Mouse (Mus musculus): ENCODE measurements at regions not wholly inside any gene's neighbourhood (a gene's known extent, or its start where the extent isn't known, plus 50 kb on each side); places are given as distances from the start of the nearest gene placed in this dataset.

DNA sequence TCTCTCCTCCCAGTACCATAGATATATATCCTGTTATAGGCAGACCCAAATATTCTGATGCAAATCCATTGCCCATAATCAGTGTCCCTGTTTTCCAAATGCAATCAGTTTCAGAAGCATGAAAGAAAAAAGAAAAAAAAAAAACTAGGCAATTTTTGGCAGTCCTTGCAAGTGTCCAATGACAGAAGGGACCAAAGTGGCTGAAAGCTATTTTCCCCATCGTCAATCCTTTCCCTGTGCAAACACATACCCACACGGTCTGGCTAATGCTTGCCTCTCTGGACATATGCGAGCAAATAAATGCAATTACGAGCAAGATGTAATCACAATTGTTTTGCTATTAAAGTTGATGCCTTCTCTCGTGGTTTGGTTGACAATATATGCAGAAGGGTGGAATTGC is 288.9 kb upstream of the Dynlrb2 start:
- DNase-seq: no peak

- DNase-seq: no peak
These were observed 289.4 kb upstream of the Dynlrb2 start for GRCm38 (mm10) chr8:116215286-116215860.

- no peak for DNase-seq
These were observed 301.1 kb upstream of the Dynlrb2 start for GRCm38 (mm10) chr8:116203631-116204030.

GRCm38 (mm10) chr8:116200459-116200999 is 304.2 kb upstream of the Dynlrb2 start:
- no peak for DNase-seq

DNA sequence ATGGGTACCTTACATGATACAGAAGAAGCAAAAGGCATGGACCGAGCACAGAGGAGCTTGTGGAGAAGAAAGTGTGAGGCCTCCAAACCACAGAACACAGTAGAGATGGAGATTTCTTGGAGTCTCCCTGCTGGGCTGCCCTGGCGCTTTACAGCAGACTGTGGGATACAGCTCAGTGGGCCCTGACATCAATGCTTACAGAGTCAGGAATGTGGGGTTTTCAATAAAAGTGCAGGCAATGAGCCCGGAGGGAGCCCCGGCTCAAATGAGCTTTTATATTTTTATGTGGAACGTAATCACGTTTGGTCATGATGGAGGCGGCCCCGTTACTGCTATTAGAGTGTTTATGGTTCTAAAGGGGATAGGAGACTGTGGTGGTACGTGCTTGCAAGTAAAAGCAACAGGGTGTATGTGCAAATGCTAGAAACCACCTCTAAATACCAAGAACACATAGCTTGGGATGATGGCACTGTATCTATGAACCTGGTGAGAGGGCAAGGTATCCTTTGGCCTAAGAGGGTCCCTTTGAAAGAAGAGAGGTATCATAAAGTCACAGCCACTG is 308.1 kb upstream of the Dynlrb2 start:
- no peak for DNase-seq

DNA sequence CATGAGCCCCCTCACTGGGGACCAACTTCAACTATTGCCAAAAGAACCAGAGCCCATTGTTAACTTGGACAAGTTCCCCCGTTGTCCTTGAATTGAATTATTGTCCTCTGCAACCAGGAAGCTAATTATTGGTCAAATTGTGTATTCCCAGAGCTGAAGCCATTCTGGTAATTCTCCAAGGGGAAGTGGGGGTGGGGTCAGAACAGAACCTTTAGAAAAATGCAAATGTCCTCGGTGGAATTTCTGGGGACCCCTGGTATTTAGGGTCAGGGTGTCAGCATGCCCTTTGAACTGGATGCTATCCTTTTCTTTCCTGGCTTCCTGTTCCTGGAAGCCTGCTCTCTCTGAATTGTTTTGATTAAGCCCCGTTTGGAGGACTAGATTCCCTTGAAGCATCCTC is 312.7 kb upstream of the Dynlrb2 start:
- DNase-seq: no peak

- no peak for DNase-seq
These were observed 319.6 kb upstream of the Dynlrb2 start for GRCm38 (mm10) chr8:116185206-116185605.

- no peak for DNase-seq
These were observed 320.5 kb upstream of the Dynlrb2 start for GRCm38 (mm10) chr8:116184241-116184640.

GRCm38 (mm10) chr8:116177946-116178345 is 326.8 kb upstream of the Dynlrb2 start:
- DNase-seq: no peak

DNA sequence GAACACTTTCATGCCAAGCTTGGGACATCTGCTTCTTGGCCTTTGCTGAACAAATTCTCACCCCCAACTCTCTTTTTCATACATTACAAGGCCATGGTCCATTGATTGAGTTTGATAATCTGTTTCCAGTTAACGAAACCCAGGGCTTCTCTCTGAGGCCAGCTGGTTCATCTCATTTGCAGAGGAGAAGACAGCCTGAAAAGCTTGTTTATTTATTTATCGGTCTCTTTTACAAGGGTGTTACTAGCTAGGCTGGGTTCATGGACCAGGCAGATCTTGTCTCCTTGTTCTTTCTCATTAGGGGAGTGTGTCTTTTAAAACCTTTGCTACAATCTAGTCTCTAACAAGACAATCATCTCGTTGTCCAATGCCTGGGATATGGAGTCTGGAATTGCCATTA is 329.9 kb upstream of the Dynlrb2 start:
- DNase-seq: no peak

- DNase-seq: no peak
These were observed 330.8 kb upstream of the Dynlrb2 start for GRCm38 (mm10) chr8:116173961-116174360.

DNA sequence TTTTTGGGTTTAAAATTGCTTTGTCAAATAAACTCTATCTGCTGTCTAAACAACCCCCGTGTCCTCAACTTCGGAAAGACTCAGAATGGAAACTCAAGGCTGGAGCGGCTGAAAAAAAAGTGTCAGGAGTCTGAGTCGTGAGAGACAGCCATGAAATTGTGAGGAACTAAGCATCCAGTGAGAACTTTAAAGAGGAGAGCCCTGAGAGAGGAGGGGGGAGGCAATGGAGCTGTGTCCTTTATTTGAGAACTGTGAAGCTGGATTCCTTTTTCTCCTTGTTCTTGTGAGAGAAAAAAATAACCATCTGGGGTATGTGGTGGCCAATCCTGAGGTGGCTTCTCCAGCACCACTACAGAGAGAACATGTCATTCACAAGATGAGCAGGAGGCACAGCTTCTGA is 336.9 kb upstream of the Dynlrb2 start:
- DNase-seq: no peak

DNA sequence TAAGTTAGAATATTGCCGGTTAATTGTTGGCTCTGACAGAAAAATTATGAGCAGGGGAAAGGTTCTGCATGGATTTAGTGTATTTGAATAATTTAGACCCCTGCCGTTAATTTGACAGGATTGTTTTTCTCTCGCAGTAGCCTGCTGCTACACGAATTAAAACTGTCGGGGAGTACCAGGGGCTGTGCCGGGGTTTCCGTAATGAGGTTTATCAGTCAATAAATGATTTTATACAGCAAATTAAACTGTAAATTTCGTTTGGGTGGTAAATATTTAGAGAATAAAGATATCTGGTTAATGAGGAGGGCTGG is 339.8 kb upstream of the Dynlrb2 start:
- no peak for DNase-seq

- no peak for DNase-seq
These were observed 340.4 kb upstream of the Dynlrb2 start for GRCm38 (mm10) chr8:116164190-116164988.

DNA sequence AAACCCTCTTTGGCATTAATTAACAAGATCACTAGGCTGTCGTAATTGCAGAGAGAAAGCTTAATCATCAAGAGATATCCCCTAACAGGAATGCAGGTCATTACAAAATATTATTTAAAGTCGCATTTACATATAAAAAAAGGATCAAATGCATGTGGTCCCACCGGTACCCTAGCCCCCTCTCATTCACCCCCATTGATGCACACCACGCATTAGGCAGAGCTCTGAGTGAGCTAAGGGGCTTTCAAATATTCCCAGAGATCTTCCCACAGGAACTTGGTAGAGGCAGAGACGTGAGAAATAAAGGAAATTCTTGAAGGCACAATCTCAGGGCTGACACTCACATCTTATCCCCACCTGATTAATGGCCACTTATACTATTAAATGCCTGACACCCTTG is 343.8 kb upstream of the Dynlrb2 start:
- no peak for DNase-seq

DNA sequence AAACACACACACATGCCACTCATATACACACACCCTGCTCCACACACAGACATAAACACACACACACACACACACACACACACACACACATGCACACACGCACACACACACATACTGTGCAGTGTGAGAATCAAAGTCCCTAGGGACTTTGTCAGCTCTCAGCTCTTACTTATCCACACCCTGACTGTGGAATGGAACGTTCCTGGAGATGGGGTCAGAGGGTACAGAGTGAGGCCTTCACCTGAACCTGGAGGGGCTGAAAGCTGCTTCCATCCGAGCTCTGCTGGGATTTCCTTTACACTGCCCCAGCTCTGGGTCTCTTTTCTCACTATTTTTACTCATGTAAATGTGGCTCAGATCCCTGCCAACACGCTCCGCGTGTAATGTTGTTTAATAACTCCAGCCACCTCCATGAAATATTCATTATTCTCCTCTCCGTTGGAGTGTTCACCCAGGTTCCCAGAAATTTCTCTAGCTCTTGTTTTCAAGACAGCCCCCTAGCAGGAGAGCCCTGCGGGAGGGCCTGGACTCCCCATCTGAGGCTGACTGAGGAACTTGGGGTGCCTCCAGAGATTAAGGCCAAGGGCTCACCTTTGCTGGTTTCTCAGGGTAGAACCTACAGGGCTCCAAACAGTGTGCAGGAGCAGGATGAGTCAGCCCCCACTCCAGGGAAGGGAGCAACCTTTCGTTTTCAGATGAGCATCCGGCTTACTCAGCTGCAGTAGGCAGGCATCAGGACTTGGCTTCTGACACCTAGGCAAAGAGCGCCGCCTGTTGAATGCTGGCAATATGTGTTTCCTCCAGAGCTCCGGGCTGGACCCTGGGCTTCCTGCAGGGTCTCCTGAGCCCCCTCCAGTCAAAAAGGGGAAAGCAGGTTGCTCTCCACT is 360.8 kb upstream of the Dynlrb2 start:
- DNase-seq: peak; percentile 63

- no peak for DNase-seq
These were observed 363.4 kb upstream of the Dynlrb2 start for GRCm38 (mm10) chr8:116141363-116141762.

GRCm38 (mm10) chr8:116139934-116140333 is 364.8 kb upstream of the Dynlrb2 start:
- no peak for DNase-seq

DNA sequence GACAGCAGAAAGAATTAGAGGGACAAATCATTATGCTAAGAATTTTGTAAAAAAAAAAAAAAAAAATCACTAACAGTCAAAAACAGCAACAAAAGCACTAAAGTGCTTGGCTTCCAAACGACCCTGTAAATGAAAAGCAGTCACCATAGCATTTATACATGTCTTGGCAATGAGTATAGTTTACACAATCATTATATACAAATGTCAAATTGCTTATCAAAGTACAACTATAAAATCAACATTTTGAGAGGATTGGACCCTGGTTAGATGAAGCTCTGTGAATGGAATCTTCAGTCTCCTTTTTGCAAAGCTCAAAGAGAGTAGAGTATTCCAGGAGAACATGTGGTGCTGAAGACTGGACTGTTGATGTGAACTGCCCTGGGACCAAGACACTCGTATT is 367.0 kb upstream of the Dynlrb2 start:
- DNase-seq: no peak

GRCm38 (mm10) chr8:116133503-116133902 is 371.3 kb upstream of the Dynlrb2 start:
- no peak for DNase-seq

GRCm38 (mm10) chr8:116133084-116133483 is 371.7 kb upstream of the Dynlrb2 start:
- DNase-seq: no peak

DNA sequence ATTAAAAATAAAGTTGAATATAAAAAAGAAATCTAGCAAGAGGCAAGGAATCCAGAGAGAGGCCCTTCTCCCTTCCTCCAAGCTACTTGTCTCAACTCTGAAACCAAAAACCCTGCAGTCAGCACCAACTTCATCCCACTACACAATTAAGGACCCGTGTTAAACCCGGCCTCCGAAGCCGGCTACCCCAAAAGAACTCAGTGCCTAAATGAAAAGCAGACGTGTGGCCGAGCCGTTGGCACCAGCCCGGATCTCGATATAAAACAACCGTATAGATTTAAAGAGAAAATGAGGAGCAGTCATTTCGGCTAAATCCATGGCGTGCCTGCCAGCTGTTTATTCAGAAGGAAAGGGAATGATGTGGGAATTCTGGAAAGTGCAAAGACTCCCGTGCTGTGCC is 384.7 kb upstream of the Dynlrb2 start:
- no peak for DNase-seq

DNA sequence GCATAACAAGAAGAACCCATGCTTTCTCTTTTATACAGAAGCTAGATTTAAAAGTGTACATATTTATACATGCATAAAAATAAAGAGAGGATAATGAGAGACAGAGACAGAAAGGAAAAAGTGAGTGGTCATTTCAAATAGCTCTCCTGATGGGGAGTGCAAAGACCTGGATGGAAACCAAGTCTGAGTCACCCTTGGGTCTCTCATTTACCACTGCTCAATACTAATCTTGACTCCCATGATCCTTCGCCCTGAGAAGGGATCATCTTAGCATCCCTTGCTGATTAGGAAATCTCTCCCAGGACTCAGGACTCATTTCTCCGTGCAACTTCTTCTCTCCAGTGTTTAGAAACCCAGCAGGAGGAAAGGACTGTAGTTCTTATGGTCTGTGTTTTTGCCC is 386.9 kb upstream of the Dynlrb2 start:
- no peak for DNase-seq
